Mouse (Mus musculus): ENCODE data around the gene Nop16. TPM values are rescaled to one million over a fixed set of nuclear protein-coding genes. Genes with fewer than 3 reads are reported as not detected.

The Nop16 gene
- polyA plus RNA-seq, 1 experiment: 7.0 TPM

GRCm38 (mm10) chr13:54608002-54608401 lies 18.1 kb upstream of the Nop16 start:
- H3K27ac ChIP-seq (ENCODE audit: insufficient read depth, low read length): no peak overlapping the region
- WGBS: 94% methylated on average over 3 of the region's 3 CpGs

GRCm38 (mm10) chr13:54607204-54607603 lies 17.3 kb upstream of the Nop16 start:
- no peak for TF ChIP-seq CTCF (IDR thresholded peaks at IDR 0.05; ENCODE audit: extremely low read depth, insufficient read depth, insufficient read length, insufficient replicate concordance)
- TF ChIP-seq POLR2A (IDR thresholded peaks at IDR 0.05; ENCODE audit: low read depth, low read length): no peak
- WGBS: 84% methylated on average over 5 of the region's 5 CpGs
- Histone ChIP-seq H3K4me1 (ENCODE audit: control insufficient read depth, insufficient read depth, insufficient read length) (0 out of 2 replicates have a peak, but pooled peaks cover 2% of the 10 kb centered on the region), H3K36me3 (ENCODE audit: control insufficient read depth, insufficient read depth, low read length) (no peaks in the 10 kb centered on the region; the same call in 1 of the 2 replicates), H3K27me3 (ENCODE audit: control insufficient read depth, insufficient read depth, low read length) (no peaks in the 10 kb centered on the region), H3K4me3 (ENCODE audit: extremely low read depth, insufficient read depth, insufficient read length) (no peak overlapping the region), H3K27ac (ENCODE audit: insufficient read depth, low read length) (no peak overlapping the region)
- DNase-seq (ENCODE audit: low read depth in 1 of 2, low spot score in 2 of 2): no peak

More at GRCm38 (mm10) chr13:54608002-54608401, 18.1 kb upstream of the Nop16 start:
- no peak for DNase-seq (ENCODE audit: low read depth in 1 of 2, low spot score in 2 of 2)
- Histone ChIP-seq H3K36me3 (ENCODE audit: control insufficient read depth, insufficient read depth, low read length) (no peaks in the 10 kb centered on the region; the same call in 1 of the 2 replicates), H3K4me3 (ENCODE audit: extremely low read depth, insufficient read depth, insufficient read length) (no peak overlapping the region), H3K4me1 (ENCODE audit: control insufficient read depth, insufficient read depth, insufficient read length) (0 out of 2 replicates have a peak, but pooled peaks cover 2% of the 10 kb centered on the region), H3K27me3 (ENCODE audit: control insufficient read depth, insufficient read depth, low read length) (no peaks in the 10 kb centered on the region)
- TF ChIP-seq POLR2A (IDR thresholded peaks at IDR 0.05; ENCODE audit: low read depth, low read length) (no peak), CTCF (IDR thresholded peaks at IDR 0.05; ENCODE audit: extremely low read depth, insufficient read depth, insufficient read length, insufficient replicate concordance) (no peak)

DNA sequence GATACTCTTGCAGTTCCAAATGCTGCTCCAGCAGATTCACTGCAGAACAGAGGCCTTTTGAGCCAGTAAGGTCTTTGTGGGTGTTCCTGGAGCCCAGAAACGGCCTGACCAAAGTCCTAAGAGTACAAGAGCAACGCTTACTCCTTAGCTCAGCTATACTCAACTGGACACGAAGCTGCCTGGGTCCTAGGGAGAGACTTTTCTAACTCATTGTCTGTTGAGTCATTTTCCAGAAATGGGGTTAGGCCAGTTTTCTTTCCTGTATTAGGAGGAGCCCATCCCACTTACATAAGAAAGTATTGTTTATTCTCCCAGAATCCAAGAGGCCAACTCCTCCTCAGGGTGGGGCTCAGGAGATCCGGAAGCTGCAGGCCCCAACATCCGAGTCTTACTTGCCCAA lies 15.5 kb upstream of the Nop16 start:
- Histone ChIP-seq H3K36me3 (ENCODE audit: control insufficient read depth, insufficient read depth, low read length) (no peaks in the 10 kb centered on the region; the same call in 1 of the 2 replicates), H3K4me1 (ENCODE audit: control insufficient read depth, insufficient read depth, insufficient read length) (no peaks in the 10 kb centered on the region), H3K27ac (ENCODE audit: insufficient read depth, low read length) (no peak overlapping the region), H3K4me3 (ENCODE audit: extremely low read depth, insufficient read depth, insufficient read length) (no peak overlapping the region), H3K27me3 (ENCODE audit: control insufficient read depth, insufficient read depth, low read length) (no peaks in the 10 kb centered on the region)
- WGBS: 87% methylated on average over 5 of the region's 5 CpGs
- DNase-seq (ENCODE audit: low read depth in 1 of 2, low spot score in 2 of 2): no peak
- TF ChIP-seq CTCF (IDR thresholded peaks at IDR 0.05; ENCODE audit: extremely low read depth, insufficient read depth, insufficient read length, insufficient replicate concordance) (no peak), POLR2A (IDR thresholded peaks at IDR 0.05; ENCODE audit: low read depth, low read length) (no peak)

- 84% methylated on average over 4 of the region's 4 CpGs for WGBS
These were observed 14.3 kb upstream of the Nop16 start for GRCm38 (mm10) chr13:54604221-54604620.

GRCm38 (mm10) chr13:54603501-54603900 lies 13.6 kb upstream of the Nop16 start:
- TF ChIP-seq POLR2A (IDR thresholded peaks at IDR 0.05; ENCODE audit: low read depth, low read length) (no peak), CTCF (IDR thresholded peaks at IDR 0.05; ENCODE audit: extremely low read depth, insufficient read depth, insufficient read length, insufficient replicate concordance) (no peak)
- Histone ChIP-seq H3K27me3 (ENCODE audit: control insufficient read depth, insufficient read depth, low read length) (no peaks in the 10 kb centered on the region), H3K27ac (ENCODE audit: insufficient read depth, low read length) (no peak overlapping the region), H3K4me3 (ENCODE audit: extremely low read depth, insufficient read depth, insufficient read length) (no peak overlapping the region), H3K36me3 (ENCODE audit: control insufficient read depth, insufficient read depth, low read length) (no peaks in the 10 kb centered on the region; the same call in 1 of the 2 replicates), H3K4me1 (ENCODE audit: control insufficient read depth, insufficient read depth, insufficient read length) (no peaks in the 10 kb centered on the region)
- DNase-seq (ENCODE audit: low read depth in 1 of 2, low spot score in 2 of 2): no peak

More at GRCm38 (mm10) chr13:54604221-54604620, 14.3 kb upstream of the Nop16 start:
- Histone ChIP-seq H3K27me3 (ENCODE audit: control insufficient read depth, insufficient read depth, low read length) (no peaks in the 10 kb centered on the region), H3K4me3 (ENCODE audit: extremely low read depth, insufficient read depth, insufficient read length) (no peak overlapping the region), H3K4me1 (ENCODE audit: control insufficient read depth, insufficient read depth, insufficient read length) (no peaks in the 10 kb centered on the region), H3K27ac (ENCODE audit: insufficient read depth, low read length) (no peak overlapping the region), H3K36me3 (ENCODE audit: control insufficient read depth, insufficient read depth, low read length) (no peaks in the 10 kb centered on the region; the same call in 1 of the 2 replicates)
- no peak for DNase-seq (ENCODE audit: low read depth in 1 of 2, low spot score in 2 of 2)
- no peak for TF ChIP-seq POLR2A (IDR thresholded peaks at IDR 0.05; ENCODE audit: low read depth, low read length)
- TF ChIP-seq CTCF (IDR thresholded peaks at IDR 0.05; ENCODE audit: extremely low read depth, insufficient read depth, insufficient read length, insufficient replicate concordance): no peak

DNA sequence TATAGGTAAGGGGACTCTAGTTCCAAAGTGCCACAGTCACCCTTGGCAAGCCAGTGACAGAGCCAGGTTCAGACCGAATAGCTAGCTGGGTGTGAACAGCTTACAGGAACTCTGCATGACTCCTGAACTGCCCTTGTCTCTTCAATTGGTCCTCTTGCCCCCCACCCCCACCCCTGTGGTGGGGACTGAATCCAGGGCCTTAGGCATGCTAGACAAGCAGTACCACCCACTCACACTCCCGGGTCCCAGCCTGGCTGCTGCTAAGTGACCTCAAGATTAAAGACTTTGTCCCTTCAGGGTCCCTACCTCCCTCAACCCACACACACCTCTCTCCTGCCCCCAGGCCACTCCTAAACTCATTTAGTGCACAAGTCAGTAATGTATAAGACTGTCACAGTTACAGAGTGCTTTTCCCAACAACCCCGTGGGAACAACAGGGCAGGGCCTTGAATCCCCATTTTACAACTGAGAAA lies 12.8 kb upstream of the Nop16 start:
- TF ChIP-seq CTCF (IDR thresholded peaks at IDR 0.05; ENCODE audit: extremely low read depth, insufficient read depth, insufficient read length, insufficient replicate concordance): no peak
- no peak for TF ChIP-seq POLR2A (IDR thresholded peaks at IDR 0.05; ENCODE audit: low read depth, low read length)
- Histone ChIP-seq H3K4me3 (ENCODE audit: extremely low read depth, insufficient read depth, insufficient read length) (no peak overlapping the region), H3K4me1 (ENCODE audit: control insufficient read depth, insufficient read depth, insufficient read length) (no peaks in the 10 kb centered on the region), H3K27ac (ENCODE audit: insufficient read depth, low read length) (no peak overlapping the region), H3K27me3 (ENCODE audit: control insufficient read depth, insufficient read depth, low read length) (no peaks in the 10 kb centered on the region), H3K36me3 (ENCODE audit: control insufficient read depth, insufficient read depth, low read length) (no peaks in the 10 kb centered on the region; the same call in 1 of the 2 replicates)
- 91% methylated on average over 3 of the region's 3 CpGs for WGBS
- DNase-seq (ENCODE audit: low read depth in 1 of 2, low spot score in 2 of 2): no peak

DNA sequence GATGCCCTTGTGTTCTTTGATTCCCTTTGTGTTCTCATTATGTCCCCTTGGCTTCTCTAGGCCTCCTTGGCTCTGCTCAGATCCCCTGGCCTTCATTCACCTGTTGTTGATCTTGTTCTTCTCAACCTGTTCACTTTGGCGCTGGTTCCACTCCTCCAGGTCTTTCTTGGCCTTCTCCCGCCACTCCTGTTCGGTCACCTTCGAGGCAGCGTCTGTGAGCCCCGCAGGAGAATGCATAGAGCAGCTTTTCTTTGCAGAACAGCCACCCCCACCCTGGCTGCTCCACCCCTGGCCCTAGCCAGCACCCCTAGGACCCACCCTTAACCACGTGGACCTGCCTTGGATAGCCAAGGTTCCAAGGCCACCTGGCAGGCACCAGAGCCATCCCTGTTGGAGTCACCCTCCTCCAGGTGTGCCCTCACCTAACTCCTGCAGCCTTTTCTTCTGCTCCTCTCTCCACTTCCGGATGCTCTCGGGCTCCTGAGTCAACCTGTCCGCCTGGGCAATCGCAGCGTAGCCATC lies 8.8 kb upstream of the Nop16 start:
- no peak overlapping the region for H3K27ac ChIP-seq (ENCODE audit: insufficient read depth, low read length)

More for the DNA sequence above, 8.8 kb upstream of the Nop16 start:
- H3K36me3 ChIP-seq (ENCODE audit: control insufficient read depth, insufficient read depth, low read length): no peaks in the 10 kb centered on the region; the same call in 1 of the 2 replicates
- H3K4me1 ChIP-seq (ENCODE audit: control insufficient read depth, insufficient read depth, insufficient read length): no peaks in the 10 kb centered on the region
- no peak overlapping the region for H3K4me3 ChIP-seq (ENCODE audit: extremely low read depth, insufficient read depth, insufficient read length)
- 96% methylated on average over 12 of the region's 12 CpGs for WGBS
- TF ChIP-seq POLR2A (IDR thresholded peaks at IDR 0.05; ENCODE audit: low read depth, low read length) (no peak), CTCF (IDR thresholded peaks at IDR 0.05; ENCODE audit: extremely low read depth, insufficient read depth, insufficient read length, insufficient replicate concordance) (no peak)
- no peaks in the 10 kb centered on the region for H3K27me3 ChIP-seq (ENCODE audit: control insufficient read depth, insufficient read depth, low read length)
- DNase-seq (ENCODE audit: low read depth in 1 of 2, low spot score in 2 of 2): no peak
